Mouse (Mus musculus) B cell, adult (primary cell): ENCODE measurements around the gene Car5b. TPM values are rescaled to one million over a fixed set of nuclear protein-coding genes. Genes with fewer than 3 reads are reported as not detected.

Experiments used
- total RNA-seq: library from RNA; stranded (reverse); gene quantifications from 4 replicates; pipeline ENCODE4 v1.2.4, GENCODE M21; 2023; ENCODE audit not compliant: inconsistent age

The Car5b gene
- total RNA-seq = 0.13 to 0.32 TPM (median 0.15 TPM) in 3 of 4 replicates, not detected in the other

DNA sequence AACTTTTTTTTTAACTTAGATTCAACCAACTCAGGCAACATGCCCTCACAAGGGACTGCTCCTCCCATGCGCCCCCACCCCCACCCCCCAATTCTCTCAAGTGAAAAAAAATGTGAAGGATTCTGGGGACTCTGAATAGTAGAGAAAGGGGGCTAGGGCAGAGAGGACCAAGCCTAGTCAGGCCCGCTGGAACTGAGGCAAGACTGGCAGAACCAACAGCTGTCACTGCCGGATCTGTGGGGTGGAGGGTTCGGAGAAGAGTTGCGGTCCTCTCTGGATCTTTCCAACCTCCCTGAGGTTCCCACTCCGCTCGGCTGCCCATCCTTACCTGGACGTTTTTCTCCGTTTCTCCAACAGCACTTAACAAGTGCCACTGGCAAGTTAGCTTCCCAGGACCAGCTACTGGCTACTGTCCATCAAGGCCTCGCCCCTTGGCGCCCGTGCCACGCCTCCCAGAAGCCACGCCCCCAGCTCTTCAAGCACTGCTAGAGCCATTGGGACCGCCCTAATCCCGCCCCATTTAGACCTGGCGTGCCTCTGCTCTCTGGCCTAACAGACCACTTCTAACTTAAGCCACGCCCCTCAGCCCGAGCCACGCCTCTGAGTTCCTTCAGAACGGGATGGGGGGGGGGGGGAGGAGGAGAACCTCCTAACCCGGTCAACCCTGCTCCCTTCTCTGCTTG, at the start of gene Car5b:
TSS of gene Car5b (minus strand) at position 391 of the 683 bp plus-strand sequence.

GRCm38 (mm10) chrX:164076040-164076775, 48.4 kb upstream of the Car5b start, which contains the start of gene Siah1b:
Gene Siah1b, minus strand, starts transcription at chrX:164076493.

DNA sequence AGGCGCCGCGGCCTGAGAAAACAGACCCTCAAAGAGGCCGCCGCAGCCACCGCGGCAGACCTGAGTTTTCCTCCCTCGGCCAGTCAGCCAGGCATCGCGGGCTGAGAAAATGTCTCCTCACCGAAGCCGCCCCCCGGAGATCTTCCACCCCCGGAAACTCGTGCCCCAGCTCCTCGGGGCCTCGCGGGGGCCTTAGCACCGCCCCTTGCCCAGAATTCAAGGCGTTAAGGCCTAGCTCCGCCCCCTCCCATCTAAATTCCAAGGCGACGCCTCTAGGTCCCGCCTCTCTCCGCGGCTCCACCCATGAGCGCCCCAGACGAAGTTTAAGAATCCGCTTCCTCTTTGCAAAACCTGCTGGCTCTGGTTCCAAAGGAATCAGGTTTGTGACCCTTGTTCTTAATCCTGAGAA, 69.3 kb downstream of the Car5b start, which contains the start of gene Zrsr2:
TSS of gene Zrsr2 (minus strand) at position 195 of the 409 bp plus-strand sequence.

Other genes starting within 250 kb of the Car5b start
- gene Ap1s2, start 119.0 kb downstream of the Car5b start, total RNA-seq = 27.4 to 31.2 TPM (median 28.5 TPM) in 4 replicates
- 70.1 to 81.4 TPM (median 76.5 TPM) in 4 replicates for gene Zrsr2, start 69.3 kb downstream of the Car5b start, total RNA-seq
- gene Siah1b, start 48.5 kb upstream of the Car5b start, total RNA-seq = 16.1 to 20.3 TPM (median 16.7 TPM) in 4 replicates
- gene Cltrn, start 60.8 kb upstream of the Car5b start, total RNA-seq = not detected in 4 replicates
- gene Ace2, start 111.3 kb upstream of the Car5b start, total RNA-seq = not detected in 4 replicates
- gene Bmx, start 230.2 kb upstream of the Car5b start, total RNA-seq = not detected in 4 replicates
- not detected in 4 replicates for gene Pir, start 241.4 kb upstream of the Car5b start, total RNA-seq